Mouse (Mus musculus): ENCODE results near the gene Gm21904. TPM values are rescaled to one million over a fixed set of nuclear protein-coding genes. Genes with fewer than 3 reads are reported as not detected.
"Not testable (repeated sequence)": the region's sequence is repeated elsewhere in the genome, so short reads cannot be mapped to it uniquely, and the experiment has no call there.

The Gm21904 gene
- total RNA-seq (2021) = not detected
- long read RNA-seq, experiment 1 = 0 reads
- long read RNA-seq, experiment 2 = 0 reads

DNA sequence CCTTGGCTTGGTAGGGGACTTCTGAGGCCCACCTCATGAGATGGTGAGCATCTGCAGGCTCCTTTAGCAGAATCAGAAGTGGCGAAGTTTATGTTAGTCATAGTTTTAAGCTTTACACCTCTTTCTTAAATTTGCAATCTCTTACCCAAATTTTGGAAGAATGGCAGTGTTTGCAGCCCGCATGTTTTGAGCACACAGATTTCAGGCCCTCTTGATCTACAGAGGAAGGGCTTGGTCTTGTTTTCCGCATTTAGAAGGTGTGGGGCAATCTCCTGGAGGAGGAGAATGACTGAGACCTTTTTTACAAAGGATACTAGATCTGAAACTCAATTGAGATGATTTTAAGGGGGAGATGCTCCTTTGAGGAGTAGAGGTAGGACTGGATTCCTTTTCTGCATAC, at the start of gene Gm21904:
TSS of gene Gm21904 (minus strand) at position 101 of the 400 bp plus-strand sequence.
- intact Hi-C loops (cut with DNase I); DNase-seq (ENCODE audit: low spot score in 2 of 2): not testable (repeated sequence)

DNA sequence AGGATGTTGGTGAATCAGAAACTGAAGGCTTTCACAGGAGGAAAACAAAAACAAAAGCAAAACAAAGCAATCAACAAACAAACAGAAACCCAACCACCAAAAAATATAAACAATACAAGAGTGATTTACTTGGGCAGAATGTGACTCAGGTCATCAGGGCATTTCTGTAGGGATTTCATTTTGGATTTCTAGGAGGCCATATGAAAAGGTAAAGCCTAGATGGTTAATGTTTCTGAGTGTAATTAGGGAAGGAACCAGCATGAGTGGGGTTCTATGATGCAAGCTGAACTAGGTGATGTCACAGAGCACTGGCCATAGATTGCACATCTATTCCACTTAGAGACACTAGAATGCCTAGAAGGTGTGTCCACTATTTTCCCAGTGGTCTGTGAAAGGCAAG, 28.4 kb upstream of the Gm21904 start, which contains the start of the genes Gm20772 and Gm20831:
TSS of gene Gm20772 (plus strand) at position 301 of the 400 bp plus-strand sequence.
TSS of gene Gm20831 (plus strand) at position 301 of the 400 bp plus-strand sequence.
- intact Hi-C loops (cut with DNase I) = not testable (repeated sequence)

More for the DNA sequence above, 28.4 kb upstream of the Gm21904 start, which contains the start of the genes Gm20772 and Gm20831:
- not testable (repeated sequence) for DNase-seq (ENCODE audit: low spot score in 2 of 2)

Other genes starting within 250 kb of the Gm21904 start
- gene Gm20772, start 28.5 kb upstream of the Gm21904 start, total RNA-seq (2021) = not detected
- not detected for gene Gm20831, start 28.5 kb upstream of the Gm21904 start, total RNA-seq (2021)
- gene Srsy, start 91.1 kb upstream of the Gm21904 start, total RNA-seq (2021) = not detected
- not detected for gene Gm21764, start 215.5 kb upstream of the Gm21904 start, total RNA-seq (2021)
- not detected for gene Ssty1, start 242.8 kb upstream of the Gm21904 start, total RNA-seq (2021)

All from left cerebral cortex, postnatal 14 days (tissue).